Mouse (Mus musculus) lung, postnatal 0 days (tissue): ENCODE measurements around the gene 2310057N15Rik.

Source experiments
- CTCF ChIP-seq: IDR thresholded peaks from 2 replicates; pipeline ENCODE4 v1.5.1; 2016; ENCODE audit warnings: antibody characterized with exemption, mild to moderate bottlenecking
- EP300 ChIP-seq: IDR thresholded peaks from 2 replicates; pipeline ENCODE4 v1.6.1; 2016; ENCODE audit warnings: antibody characterized with exemption, mild to moderate bottlenecking, control low read depth

- TF ChIP-seq CTCF (no peak), EP300 (peak; percentile 98)
Observed at GRCm38 (mm10) chr16:88744750-88745340, 29.2 kb downstream of the 2310057N15Rik start.
